Mouse (Mus musculus) right cerebral cortex, postnatal 10 days (tissue): ENCODE measurements at regions not wholly inside any gene's neighbourhood (a gene's known extent, or its start where the extent isn't known, plus 50 kb on each side); places are given as distances from the start of the nearest gene placed in this dataset.
A peak's percentile ranks its signal among the peaks of the same experiment; 100 is the strongest.

Experiments used
- DNase-seq, 2 experiments: peaks; one replicate each; pipeline ENCODE4 v3.0.0; 2021; ENCODE audit warnings: low spot score in 2 of 2

DNA sequence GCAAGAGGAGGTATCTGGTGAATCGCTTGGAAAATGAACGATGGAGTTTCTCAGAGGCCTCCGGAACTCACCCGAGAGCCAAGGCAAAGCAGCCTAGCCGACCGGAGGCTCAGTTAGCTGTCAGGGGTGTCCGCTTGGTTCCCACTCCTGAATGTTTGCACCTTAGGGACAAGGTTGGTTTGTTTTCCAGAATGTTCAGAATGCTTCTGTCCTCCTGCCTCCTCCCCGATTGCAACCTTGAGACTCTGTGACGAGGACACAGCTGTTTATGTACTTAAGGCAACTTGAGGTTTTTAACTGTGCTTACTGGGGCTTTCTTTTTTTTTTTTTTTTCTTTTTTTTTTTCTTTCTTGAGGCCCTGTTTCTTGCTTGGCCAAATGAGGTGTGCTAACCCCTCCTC lies 281.1 kb upstream of the Tbx3 start:
- no peak for DNase-seq

DNA sequence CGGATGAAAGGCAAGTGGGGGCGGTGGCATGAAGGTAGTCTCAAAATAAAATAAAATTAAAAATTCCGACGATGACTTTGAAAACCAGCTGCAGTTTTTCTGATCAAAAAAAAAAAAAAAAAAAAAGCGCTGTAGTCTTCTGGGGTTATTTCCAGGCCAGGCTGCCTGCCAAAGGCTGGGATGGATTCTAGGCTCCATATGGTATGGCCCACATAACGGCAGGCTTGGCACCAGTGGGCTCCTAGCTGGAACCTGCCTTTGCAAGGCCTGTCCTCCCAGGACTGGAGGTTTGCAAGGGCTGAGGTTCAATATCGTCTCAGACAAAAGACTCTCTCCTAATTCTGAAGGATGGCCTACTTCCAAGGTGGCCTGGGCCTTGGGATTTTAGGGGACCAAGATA lies 280.6 kb upstream of the Tbx3 start:
- DNase-seq = peak; percentile 76

DNA sequence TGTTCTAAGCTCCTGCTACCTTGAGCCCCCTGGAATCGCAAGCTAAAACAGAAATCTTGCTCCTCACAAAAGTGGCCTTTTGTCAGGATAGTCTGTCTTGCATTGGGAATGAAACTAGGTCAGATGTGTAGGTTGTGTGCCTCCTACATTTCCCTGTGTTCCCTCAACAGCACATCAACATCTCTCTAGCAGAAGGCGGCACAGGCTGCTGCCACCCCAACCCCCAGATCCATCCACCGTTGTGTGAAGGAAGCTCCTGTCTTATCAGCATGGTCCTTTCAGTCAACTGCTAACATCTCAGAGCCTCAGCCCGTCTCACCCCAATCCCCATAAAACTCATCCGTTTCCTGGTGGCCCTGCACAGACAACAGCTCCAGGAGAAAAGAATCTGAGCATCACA lies 272.0 kb upstream of the Tbx3 start:
- no peak for DNase-seq

DNA sequence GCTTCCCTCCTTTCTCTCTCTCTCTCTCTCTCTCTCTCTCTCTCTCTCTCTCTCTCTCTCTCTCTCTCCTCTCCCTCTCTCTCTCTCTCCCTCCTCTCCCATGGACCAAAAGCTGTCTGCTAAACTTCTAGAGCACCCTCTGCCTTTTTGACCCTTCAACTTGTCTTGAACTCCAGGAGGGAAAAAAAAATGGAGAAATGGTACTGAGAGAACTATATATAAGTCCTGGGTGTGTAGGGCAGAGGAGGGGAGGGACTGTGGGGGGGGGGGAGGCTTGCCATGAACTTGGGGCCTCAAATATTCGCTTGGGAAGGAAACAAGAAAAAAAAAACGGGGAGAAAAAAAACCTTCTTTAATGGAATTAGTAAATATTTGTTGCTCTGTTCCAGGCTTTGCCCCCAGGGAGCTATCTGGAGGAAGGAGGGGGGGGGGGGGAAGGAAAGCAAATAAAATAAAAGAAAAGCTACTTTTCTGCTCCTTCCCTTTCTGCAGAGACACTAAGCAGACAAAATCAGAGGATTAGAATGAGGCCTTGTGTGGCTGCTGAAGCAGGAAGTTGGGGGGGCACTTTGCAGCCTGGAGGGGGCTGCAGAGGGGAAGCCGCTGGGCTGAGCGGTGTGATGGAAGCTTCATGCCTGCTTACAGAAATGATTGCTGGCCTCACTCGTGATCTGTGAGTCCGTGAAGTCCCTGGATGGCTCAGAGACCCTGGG lies 270.1 kb upstream of the Tbx3 start:
- no peak for DNase-seq

DNA sequence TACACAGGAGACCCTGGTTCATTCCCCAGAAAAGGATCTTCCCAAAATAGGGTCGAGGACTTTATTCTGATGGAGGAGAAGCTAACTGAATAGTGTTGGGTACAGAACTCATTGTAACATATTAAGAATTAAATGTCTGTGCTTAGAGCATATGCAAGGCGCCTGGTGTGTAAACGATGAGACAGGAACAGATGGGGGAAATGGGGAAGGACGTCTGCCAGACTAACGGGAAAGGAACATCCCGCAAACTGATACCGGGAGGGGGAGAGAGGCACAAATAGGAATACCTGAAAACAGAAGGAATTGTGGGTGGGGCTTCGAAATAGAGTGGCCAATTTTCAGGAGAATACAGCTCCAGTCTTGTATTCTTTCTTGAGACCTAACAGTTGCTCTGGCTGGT lies 268.6 kb upstream of the Tbx3 start:
- peak; percentile 49 to 50 for DNase-seq

DNA sequence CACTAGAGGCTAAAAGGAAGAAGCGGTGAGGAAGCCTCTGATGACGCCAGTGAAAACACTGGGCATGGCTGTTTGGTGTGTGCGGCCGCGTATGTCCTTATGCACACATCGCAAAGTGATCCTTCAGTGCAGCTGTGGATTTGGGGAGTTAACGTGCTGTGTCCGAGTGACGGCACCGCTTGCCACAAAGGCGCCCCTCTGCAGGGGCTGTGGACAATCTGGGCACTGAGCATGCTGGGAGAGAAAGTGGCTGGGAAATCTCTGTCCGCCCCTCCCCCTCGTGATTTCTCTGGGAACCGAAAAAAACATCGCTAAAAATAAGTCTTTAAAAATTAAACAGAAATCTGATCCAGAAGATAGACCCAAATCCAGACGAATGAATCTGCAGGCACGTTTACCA lies 267.8 kb upstream of the Tbx3 start:
- peak; percentile 37 to 41 for DNase-seq

DNA sequence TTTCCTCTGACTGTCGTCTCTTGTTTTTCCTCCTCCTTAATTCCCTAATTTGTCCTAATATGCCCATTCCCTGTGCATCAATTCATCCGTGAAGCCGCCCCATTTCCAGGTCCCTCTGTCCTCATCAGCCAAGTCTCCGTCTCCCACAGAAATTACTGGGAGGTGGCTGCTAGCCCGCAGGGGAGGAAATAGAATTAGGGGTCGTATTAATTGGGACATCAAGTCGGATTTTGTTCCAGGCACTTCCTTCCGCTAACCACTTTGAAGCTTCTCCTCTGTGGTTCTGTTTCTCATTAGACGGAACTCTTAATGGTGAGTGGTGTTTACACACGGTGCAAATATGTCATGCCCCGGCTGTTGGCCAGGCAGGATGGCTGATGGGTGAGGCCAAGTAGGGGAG lies 259.5 kb upstream of the Tbx3 start:
- no peak for DNase-seq

DNA sequence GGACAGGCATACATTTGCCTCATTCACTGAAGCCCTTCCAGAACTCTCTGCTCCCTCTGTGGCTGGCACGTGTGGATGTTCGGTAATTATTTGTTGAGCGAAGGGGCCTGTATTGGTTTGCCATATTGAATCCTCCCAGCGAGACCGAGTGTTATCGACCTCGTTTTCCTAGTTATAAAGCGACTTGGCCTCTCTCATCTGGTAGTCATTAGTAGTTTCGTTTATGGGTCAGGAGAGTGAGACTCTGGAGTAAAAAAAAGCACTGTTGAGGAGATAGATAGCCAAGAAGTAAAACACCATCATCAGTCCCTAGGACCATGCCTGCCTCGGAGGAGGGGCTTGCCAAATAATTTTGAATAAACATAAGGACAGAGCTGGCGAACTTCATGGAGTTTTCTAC lies 254.6 kb upstream of the Tbx3 start:
- DNase-seq = no peak

DNA sequence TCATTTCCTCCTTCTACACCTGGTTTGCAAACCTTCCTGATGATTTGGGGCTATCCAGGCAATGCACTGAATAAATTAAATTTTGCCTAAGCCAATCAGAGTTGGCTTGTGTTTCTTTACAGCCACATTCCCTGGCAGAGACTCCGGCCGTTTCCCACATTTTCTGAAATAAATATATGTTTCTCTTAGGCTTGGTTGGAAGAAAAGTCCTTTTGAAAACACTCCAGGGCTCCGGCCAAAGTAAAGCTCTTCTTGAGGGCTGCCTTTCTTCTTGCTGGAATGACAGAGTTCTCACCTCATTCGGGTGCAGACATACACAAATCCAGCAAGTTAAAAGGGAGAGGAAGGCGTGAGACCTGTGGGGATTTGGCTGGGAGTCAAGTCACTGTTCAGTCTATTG lies 252.0 kb upstream of the Tbx3 start:
- no peak for DNase-seq

DNA sequence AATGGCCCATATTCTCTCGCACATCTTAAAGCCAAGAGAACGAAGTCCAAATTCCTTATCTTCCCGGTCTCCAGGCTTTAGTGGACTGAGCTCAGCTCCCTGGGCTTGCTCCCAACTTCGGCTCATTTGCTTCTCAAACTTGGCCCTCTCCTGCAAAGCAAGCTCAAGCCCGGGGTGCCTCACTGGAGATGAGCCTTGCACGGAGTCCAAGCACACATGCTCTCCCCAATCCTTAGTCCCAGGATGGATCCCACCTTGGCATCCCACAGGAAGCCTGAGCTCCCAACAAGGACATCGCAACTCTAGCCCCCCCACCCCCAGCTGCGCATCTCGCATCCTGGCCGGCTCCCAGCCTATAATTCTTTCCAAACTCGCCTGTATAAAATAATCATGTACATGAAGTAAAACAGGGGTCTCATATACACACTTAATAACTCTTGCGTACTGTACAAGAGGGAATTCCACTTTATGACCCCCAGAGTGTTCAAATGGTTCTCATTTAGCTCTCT lies 242.9 kb upstream of the Tbx3 start:
- DNase-seq = no peak

DNA sequence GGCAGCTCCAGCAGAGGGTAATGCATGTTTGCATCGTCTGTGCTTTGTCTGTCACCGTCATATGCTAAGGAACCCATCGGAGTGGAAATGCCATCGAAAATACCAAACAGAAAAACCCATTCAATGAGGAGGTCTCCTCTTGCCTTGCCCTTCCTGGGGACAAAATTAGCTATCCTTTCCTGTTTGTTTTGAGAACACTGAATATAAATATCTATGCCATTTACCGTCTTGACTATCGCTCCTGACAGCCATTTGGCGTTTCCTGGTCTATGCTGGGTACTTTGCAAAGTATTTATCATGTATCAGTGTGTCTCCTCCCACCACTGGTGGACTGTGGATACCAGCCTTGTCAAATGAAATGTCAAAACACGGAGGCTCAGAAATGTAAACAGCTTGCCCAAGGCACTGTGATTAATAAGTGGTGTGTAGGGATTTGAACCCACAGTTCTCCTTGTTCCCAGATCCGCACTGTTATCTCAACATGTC lies 239.2 kb upstream of the Tbx3 start:
- no peak for DNase-seq

DNA sequence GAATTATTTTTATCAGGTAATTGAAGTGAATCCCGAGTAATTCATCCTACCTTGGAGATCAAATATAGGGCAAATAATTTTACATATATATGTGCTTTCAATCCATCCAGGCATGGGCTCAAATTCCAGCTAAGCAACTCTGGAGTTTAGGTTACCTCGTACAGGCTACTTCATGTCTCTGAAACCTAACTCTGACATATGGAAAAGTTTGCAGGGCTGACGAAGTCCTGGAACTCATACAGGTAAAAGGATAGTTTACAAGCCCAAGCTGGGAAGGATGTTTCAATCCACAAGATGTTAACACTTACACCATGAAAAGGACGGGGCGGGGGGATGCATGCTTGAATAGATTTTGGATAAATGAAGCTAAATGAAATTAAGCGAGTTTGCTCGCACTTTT lies 235.9 kb upstream of the Tbx3 start:
- DNase-seq = no peak

DNA sequence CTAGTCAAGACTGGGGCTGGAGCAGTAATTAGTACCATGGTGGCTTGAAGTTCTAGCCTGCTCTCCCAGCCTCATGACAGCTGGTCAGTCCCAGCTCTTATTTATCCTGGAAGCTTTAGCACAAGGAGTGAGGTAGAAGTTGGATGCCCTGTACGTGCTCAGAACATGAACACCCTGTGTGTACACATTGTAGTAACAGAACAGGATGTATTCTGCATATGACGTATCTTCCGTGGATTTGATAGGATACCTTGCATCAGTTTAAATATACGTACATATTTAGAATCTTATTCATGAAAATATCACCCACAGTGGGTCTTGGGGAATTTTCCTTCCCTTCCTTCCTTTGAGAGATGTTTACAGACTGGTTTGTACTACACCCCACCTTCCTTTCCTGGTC lies 222.0 kb upstream of the Tbx3 start:
- DNase-seq = no peak

DNA sequence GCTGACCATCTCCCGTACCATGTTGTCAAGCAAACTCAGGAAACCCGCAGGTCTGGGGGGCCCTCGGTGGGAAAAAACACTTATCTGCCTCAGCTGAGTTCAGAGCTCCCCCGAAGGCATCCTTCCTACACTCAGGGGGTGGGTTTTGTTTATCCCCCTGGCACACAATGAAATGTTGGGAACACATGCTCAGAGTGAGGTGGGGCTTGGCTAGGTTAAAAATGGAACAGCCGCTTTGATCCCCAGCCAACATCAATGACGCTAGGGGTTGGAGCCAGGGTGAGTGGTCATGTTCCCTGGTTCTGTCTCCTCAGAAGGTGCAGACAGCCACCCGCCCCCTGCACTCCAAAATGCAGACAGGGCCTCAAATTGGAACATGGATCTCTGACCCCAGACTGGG lies 221.3 kb upstream of the Tbx3 start:
- DNase-seq = peak; percentile 29 to 30

DNA sequence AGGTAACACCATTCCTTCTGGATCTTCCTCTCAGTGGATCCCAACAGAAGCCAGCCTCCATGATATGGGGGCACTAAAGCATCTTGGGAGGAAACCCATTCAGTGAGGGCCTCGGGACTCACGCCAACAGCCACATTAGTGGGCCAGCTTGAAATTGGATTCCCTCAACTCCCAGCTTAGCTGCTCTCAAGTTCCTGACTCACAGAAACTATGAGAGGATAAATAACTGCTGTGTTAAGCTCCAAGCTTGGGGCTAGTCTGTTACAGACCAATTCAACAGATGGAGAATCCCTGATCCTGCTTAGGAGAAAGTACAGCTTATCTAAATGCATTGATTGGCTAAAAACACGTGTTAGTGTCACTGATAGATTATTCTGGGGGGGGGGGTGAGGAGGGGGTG lies 210.7 kb upstream of the Tbx3 start:
- DNase-seq = no peak

DNA sequence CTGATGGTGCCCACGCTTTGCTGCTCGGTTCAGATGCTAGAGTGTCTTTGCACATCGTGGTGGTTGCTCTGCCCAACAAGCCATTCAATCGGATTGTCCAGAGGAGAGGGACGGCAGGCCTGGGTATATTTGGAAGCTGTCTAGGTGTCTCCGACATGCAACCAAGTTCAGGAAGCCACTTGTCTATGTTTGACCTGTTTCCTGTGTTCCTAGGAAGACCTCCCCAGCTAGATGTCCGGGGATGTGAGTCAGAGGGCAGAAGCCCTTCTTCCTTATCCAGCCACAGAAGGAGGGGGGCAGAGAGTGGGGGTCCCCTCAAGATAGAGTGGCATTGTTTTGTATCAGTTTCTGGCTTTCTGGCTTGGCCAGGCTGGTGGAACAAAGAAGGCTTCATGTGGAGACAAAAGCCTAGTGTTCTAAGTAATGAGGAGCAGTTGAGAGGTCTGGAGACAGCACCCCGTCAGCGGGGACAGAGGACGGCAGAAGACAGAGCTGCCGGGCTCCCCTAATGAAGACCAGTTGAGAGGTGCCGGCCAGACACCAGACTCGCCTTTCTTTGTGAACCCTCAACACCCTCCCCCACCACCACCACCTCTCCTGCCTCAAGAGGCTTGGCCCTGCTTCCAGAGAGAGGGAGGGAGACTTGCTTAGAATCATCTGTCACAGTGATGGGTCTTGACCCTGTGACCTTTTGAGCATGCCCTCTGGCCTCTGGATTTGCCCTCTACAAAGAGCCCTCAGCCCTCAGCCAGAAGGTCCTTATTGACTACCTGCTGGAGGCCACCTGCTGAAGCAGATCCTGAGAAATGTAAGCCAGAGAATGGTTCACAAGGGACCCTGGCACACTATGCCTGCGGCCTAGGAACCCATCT lies 207.6 kb upstream of the Tbx3 start:
- no peak for DNase-seq

DNA sequence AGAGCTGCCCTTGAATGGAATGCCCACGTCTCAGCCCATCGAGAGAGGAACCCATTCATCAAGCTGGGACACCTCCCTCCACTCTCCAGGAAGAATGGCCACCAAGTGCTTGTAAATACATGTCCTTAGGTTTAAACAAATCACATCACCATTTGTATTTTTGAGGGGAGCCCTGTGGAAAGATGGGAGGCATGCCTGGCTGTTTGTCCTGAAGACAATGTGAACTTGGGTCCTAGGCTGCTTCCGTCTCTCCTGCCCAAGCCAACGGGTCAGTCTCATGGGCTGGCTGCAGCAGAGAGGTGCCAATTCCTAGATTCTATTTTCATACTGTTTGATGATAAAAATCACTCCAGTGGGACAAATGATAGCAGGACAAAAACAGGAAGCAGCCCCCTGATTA lies 205.9 kb upstream of the Tbx3 start:
- no peak for DNase-seq

DNA sequence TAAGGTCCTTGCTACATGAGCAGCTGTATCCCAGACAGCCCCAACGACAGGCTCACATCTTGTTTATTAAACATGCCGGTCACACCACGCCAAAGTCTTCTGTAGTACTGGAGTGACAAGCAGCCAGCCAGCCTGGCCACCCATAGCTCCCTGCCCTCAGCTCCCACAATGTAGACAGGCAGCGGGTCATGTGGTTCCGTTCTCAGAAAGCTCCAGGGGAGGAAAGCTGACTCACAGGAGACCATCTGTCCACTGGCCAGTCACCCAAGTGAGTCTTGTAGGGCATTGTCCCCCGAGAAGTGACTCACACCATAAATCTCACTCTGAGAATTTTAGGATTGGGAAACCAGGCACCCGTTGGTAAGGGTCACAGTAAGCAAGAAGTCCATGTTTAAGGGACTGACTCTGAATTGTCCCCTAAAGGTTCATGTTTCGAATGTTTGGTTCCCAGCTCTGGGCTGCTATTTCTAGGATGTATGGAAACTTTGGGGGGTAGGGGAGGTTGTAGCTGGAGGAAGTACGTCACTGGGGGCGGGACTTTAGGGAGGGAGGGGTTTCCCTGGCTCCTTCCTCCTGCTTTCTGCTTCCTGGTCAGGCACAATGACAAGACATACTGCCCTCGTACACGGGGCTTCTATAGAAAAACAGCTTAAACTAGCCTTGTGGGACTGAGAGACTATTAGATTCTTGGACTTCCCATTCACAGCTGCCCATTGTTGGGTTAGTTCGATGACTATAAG lies 203.0 kb upstream of the Tbx3 start:
- DNase-seq = no peak

DNA sequence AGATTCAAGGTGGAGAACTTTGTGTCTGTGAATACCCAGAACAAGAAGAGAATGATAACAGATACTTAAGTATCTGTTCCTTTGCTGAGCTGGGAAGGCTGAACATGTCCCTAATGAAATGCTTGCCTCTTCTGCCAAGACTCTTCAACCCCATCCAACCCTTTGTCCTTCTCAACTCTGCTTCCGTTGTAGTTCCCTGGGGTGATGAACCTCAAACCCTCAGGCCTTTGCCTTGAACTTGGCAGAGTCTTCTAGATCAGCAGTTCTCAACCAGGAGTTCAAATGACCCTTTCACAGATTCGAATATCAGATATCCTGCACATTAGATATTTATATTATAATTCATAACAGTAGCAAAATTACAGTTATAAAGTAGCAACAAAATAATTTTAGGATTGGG lies 192.5 kb upstream of the Tbx3 start:
- DNase-seq = no peak

DNA sequence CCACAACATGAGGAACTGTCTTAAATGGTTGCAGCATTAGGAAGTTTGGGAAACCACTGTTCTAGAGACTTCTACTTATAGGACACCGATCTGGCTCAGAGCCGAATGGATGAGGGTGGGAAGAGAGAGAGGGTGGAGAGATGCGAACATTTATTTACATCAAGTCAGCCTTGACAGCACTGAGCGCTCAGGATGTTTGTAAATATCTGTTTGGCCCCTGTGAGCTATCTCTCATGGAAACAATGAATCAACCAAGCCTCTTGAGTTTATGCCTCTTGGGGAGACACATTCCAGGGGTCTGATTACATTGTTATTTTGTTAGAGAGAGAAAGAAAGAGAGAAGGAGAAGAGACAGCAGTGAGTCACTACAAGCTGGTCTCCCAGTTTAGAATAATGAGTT lies 192.1 kb upstream of the Tbx3 start:
- no peak for DNase-seq

DNA sequence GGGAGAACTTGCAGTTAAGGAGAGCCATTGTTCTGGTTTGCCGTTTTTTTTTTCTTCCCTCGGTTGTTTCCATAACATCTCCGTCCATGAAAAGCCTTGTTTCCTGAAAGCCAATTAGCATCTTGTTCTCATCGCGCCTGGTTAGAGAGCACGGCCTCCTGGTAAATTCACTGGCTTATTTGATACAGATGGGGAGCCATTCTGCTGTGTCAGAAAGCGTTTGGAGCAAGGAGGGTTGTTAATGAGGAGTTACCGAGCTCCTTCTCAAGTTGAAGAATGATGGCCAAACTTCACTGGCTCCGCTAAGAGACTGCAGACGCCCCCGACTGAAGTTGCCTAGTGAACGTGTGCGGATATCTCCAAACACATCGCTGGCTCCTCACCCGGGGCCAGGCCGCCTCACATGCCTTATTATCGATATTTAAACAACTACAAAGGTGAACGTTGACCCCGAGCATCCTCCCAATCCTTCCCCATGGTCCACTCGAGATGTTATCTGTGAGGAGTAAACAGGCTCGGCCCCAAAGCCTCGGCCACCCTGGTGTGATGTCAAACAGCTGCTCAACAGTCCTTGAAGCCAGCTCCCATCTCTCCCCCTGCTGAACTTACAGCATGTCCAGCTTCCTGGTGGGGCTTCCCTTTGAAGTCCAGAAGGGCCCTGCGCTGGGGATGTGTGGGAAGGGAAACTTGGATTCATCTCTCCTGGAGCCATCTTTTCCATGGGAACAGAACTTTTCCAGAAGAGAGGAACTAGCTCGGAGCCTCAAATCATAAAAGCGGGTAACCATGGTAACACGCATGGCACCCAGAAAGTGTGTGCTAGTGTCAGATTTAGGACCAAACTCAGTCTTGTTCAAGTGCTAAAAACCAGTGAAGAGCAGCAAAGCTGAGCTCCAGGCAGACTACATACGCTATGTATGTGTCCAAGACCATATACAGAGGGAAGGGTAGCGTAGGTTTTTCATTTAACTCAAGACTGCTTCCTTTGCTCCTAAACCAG lies 190.0 kb upstream of the Tbx3 start:
- DNase-seq = peak; percentile 64 to 81
